Mouse (Mus musculus): ENCODE measurements around the gene Cgref1.
A peak's percentile ranks its signal among the peaks of the same experiment; 100 is the strongest.

The Cgref1 gene

GRCm38 (mm10) chr5:30950451-30950850 is 5.1 kb upstream of the Cgref1 start:
- no peak for DNase-seq (ENCODE audit: extremely low read depth, low read depth)

GRCm38 (mm10) chr5:30949654-30950326 is 4.4 kb upstream of the Cgref1 start:
- DNase-seq (ENCODE audit: extremely low read depth, low read depth): peak; percentile 92

- no peak for DNase-seq (ENCODE audit: extremely low read depth, low read depth)
Measured at GRCm38 (mm10) chr5:30948620-30949019, 3.2 kb upstream of the Cgref1 start.

DNA sequence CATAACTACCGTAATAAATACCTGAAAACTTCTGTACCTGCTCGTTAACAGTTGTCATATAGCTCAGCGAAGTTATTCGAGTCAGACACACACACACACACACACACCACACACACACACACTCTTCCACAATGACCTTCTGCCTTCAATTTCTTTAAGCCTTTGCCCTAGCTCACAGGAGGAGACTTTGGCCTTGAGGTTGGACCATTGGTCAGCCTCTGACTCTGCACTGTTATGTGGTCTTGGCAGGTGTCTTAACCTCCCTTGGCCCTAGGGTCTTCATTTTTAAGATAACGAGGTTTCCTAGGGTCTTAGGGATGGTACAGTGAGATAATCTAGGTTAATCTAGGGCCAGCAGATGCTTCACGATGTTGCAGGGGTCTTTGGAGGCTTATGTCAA is 1.0 kb downstream of the Cgref1 start:
- no peak for DNase-seq (ENCODE audit: extremely low read depth, low read depth)

- DNase-seq (ENCODE audit: extremely low read depth, low read depth): no peak
Measured at GRCm38 (mm10) chr5:30943004-30943403, 2.4 kb downstream of the Cgref1 start.

DNA sequence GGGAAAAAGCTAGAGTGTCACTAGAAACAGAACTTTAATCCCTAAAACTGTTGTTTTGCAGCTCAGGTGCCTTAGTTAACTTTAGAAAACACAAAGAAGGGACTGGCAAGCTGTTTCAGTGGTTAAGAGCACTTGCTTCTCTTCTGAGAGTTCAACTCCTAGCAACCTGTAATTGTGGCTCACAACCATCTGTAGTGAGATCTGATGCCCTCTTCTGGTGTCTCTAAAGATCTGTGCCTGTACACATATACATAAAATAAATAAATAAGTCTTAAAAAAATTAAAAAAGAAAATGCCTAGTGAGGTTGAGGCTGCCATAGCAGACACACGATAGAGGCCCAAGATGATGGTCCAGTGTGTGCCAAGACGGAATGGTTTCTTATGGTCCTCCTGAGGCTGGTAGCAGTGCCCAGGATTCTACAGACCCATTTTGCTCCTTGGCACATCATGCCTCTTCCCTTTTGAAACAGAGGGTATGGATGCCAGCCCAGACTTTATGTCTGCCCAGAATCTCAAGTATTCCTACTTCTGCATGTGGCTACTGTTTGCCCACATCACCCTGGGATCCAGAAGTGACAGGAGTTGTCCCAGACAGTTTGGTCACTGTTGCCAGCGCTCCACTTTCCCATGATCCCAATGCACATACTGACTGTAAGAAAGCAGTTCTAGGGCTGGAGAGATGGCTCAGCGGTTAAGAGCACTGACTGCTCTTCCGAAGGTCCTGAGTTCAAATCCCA is 10.5 kb downstream of the Cgref1 start:
- DNase-seq (ENCODE audit: extremely low read depth, low read depth): no peak

DNA sequence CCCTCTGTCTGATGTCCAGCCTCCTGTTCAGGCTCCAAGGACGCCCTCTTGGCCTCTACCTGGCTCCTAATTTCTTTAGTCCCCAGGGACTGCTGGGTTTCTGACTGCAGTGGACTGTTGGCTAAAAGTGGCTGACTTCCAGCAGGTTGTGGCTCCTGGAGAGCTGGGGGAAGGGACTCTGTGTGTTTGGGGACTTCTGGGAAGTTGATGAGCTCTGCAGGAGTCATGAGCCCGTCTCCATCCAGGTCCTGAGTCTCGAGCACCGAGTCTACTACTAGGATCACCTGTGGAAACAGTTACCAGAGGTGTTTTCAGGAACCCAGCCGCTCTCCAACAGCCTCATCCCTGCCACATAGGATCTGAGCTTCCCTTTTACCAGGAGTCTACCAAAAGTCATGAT is 11.7 kb downstream of the Cgref1 start:
- no peak for DNase-seq (ENCODE audit: extremely low read depth, low read depth)

- no peak for DNase-seq (ENCODE audit: extremely low read depth, low read depth)
Measured at GRCm38 (mm10) chr5:30931378-30931777, 14.0 kb downstream of the Cgref1 start.

DNA sequence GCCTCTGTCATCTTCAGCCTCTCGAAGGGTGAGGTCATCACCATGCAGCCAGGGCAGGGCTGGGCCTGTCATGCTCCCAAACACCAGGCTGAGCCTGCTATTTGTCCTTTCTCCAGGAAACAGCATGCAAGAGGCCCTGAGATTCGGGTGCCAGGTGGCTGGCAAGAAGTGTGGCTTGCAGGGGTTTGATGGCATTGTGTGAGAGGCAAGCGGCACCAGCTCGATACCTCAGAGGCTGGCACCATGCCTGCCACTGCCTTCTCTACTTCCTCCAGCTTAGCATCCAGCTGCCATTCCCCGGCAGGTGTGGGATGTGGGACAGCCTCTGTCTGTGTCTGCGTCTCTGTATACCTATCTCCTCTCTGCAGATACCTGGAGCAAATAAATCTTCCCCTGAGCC is 14.5 kb downstream of the Cgref1 start:
- DNase-seq (ENCODE audit: extremely low read depth, low read depth): no peak

DNA sequence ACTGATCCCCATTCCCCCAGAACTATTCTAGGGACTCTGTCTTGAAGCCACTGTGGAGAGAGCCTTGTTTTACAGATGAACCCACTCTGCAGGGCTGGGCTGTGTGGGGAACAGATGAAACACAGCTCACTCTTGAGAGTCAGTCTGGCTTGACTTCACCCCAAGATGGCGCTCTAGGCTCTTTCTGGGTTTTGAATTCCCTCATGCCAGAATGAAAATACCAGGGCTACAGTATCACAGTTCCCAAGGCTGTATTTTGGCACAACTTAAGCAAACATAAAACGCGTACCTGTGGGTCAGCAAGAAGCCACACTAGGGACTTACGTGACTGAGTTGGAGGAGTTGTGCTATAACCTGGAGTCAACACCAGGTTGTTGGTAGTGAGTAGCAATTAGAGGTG is 15.3 kb downstream of the Cgref1 start:
- DNase-seq (ENCODE audit: extremely low read depth, low read depth): no peak

DNA sequence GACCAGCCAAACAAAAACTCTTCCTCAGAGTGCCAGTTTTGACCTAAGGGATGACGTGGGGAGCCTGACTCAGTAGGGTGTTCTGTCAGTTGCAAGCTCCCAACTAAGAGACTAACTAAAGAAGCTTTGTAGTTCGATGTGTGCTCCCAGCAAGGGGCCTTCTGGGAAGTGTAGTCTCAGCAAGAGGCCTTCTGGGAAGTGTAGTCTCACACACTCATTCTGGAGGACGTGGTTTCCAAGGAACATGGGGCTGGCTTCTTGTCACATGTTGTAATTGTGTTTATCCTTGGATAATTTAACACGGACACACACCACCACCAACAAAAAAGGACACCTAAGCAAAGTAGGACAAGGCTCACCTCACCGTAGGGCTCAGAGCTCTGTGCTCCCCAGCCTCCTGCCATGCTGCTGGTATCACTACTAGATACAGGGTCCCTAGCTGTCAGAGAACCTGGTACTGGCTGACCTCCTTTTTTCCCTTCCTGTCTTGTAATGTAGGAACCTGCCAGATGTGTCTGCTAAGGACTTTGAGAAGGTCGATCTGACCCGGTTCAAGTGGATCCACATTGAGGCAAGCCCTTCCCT is 17.4 kb downstream of the Cgref1 start:
- no peak for DNase-seq (ENCODE audit: extremely low read depth, low read depth)

DNA sequence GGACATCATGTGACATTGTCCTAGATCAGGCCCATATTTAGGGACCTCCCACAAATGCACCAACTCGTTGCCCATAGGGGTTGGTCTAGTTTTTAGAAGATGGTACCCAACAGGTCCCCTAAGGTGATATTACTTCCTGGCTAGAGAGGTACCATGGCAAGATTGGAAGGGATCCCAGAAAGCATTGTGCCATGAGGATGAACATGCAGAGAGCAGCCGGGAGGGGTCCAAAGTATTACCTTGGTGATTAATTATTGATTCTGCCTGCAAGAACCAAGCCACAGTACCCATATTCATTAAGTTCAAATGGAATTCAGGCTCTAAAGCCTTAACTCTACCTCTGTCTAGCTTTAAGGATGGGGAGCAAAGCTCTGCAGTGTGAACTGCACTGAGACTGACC is 19.3 kb downstream of the Cgref1 start:
- no peak for DNase-seq (ENCODE audit: extremely low read depth, low read depth)

DNA sequence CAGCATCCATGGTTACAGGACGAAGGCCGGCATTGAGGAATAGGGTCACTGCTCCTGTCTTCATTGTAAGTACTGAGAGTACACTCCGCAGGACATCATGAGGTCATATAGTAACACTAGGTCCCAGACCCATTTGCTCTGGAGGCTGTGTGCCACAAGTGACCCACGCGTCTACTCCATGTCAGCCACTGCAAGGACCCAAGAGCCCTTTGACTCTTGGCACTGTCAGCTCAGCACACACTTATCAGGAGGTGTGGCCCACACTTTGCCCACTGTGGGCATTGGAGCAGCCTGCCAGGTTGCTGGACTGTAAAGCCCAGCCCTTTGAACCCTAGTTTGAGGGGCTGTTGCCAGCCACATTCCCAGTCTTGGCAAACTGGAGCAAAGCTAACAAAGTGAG is 20.2 kb downstream of the Cgref1 start:
- no peak for DNase-seq (ENCODE audit: extremely low read depth, low read depth)

GRCm38 (mm10) chr5:30924614-30925013 is 20.8 kb downstream of the Cgref1 start:
- DNase-seq (ENCODE audit: extremely low read depth, low read depth): no peak

- no peak for DNase-seq (ENCODE audit: extremely low read depth, low read depth)
Measured at GRCm38 (mm10) chr5:30923119-30923518, 22.3 kb downstream of the Cgref1 start.

DNA sequence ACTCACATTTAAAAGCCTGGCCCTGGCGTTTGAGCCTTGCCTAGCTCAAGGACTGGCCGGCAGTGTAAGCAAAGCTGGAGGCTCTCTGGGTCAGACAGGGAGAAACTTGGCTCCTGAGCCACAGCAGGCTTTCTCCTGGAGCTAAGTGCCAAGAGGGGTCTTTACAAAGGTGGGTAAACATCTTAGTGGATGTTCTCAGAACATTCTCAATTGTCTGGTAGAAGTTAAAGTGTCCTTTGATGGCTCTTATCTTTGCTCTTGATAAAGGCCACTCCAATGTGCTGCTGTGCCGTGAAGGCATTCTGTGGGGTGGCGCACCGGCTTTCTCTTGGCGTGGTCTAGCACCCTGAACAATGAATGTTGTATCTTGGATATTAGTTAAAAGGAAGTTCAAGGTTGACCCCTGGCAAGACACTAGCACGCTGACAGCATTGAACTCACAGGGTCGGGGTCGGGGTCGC is 22.8 kb downstream of the Cgref1 start:
- DNase-seq (ENCODE audit: extremely low read depth, low read depth): no peak

DNA sequence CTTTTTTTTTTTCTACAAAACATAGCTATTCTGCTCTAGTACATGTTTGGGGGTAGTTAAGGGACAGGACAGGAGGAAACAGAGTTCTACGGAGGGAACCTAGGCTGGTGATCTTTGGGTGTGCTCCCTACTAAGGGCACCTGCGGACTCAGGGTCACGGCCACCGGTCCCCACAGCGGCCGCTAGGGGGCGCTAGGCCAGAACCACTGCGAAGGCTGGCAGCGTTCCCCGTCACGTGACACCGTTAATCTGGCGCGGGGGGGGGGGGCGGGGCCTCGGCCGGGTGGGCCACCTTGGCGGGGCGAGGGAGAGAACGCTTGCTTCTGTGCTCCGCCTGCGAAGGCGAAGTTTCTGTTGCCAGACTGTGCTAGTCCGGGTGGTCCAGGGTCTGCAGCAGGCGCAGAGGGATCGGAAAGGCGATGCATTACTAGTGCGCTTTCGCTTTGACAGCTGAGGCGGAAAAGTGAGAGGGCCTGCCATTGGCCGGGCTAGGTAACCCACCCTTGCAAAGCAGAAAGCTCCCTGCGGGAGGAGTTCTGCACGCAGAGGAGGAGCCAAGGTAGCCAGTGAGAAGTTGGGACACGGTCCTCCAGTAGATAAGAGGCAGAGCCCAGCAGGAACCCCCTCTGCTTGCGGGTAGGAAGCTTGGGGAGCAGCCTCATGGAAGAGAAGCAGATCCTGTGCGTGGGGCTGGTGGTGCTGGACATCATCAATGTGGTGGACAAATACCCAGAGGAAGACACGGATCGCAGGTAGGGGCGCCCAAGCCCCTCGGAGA is 23.9 kb downstream of the Cgref1 start, which contains the start of gene Khk:
Gene Khk (plus strand): TSS at position 176 of the 778 bp plus-strand sequence.
- DNase-seq (ENCODE audit: extremely low read depth, low read depth): peak; percentile 97

DNA sequence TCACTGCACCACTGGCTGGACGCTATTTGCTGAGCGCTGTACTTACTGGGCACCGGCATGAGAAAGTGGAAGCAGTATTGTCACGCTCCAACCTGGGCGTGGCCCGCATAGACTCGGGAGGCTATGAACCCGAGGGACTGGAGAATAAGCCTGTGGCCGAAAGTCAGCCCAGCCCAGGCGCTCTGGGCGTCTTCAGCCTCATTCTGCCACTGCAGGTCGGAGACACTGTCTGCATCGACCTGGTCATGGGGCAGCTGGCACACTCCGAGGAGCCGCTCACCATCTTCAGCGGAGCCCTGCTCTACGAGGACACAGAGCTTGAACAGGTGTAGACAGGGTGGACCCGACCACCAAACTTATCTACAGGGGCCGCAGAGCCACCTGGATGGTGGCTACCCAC is 24.8 kb downstream of the Cgref1 start:
- DNase-seq (ENCODE audit: extremely low read depth, low read depth): peak; percentile 56

GRCm38 (mm10) chr5:30919831-30920614 is 25.4 kb downstream of the Cgref1 start:
- DNase-seq (ENCODE audit: extremely low read depth, low read depth): no peak

- DNase-seq (ENCODE audit: extremely low read depth, low read depth): no peak
Measured at GRCm38 (mm10) chr5:30918691-30919090, 26.7 kb downstream of the Cgref1 start.
